Mouse (Mus musculus): ENCODE results near the gene Tctex1d1.

DNA sequence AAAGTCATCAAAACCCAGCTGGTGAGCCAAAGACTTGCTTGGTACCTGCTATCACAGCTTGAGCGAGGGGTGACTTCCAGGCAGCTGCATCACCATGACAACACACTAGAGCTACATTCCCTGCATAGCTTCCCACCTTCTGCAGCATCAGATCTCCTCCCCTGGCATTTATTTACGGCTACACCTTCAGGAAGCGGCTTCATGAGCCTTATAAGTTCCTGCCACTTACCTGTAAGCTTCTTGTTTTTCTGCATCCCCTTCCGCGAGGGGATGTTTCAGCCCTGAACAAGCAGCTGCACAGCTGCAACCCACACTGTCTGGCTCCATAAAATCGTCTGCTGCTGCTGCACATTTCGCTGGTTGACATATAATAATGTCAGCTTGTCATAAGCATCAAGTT lies 33.4 kb downstream of the Tctex1d1 start:
- TF ChIP-seq CTCF (IDR thresholded peaks at IDR 0.05; ENCODE audit: control insufficient read depth, insufficient read depth, low read length) = no peak
- no peak for TF ChIP-seq POLR2A (IDR thresholded peaks at IDR 0.05; ENCODE audit: borderline replicate concordance, control insufficient read depth, low read depth, low read length)
